Mouse (Mus musculus) myocyte (in vitro differentiated cells): ENCODE results near the gene Fam163a.

Experiments used
- E2F4 ChIP-seq: IDR thresholded peaks from one replicate; pipeline ENCODE4 v1.6.1; 2011; ENCODE audit warnings: mild to moderate bottlenecking, control low read depth, moderate library complexity; ENCODE audit not compliant: insufficient read depth
- MAX ChIP-seq: IDR thresholded peaks from one replicate; pipeline ENCODE4 v1.6.1; 2011; ENCODE audit warnings: low read depth, mild to moderate bottlenecking, control low read depth
- MYOD1 ChIP-seq, 3 experiments: IDR thresholded peaks; one replicate each; pipeline ENCODE4 v1.6.1; 2011; ENCODE audit warnings: control low read depth in 2 of 3, low read depth in 2 of 3, mild to moderate bottlenecking in 2 of 3, moderate library complexity in 1 of 3; ENCODE audit not compliant: insufficient read length in 2 of 3, control insufficient read depth in 1 of 3
- MYOG ChIP-seq, 3 experiments: IDR thresholded peaks; one replicate each; pipeline ENCODE4 v1.6.1; 2011; ENCODE audit warnings: control low read depth in 2 of 3, low read depth in 2 of 3, mild to moderate bottlenecking in 2 of 3; ENCODE audit not compliant: insufficient read length in 2 of 3, control insufficient read depth in 1 of 3, insufficient read depth in 1 of 3
- POLR2A ChIP-seq: IDR thresholded peaks from one replicate; pipeline ENCODE4 v1.6.1; 2011; ENCODE audit warnings: low read depth, mild to moderate bottlenecking, control low read depth, moderate library complexity; ENCODE audit not compliant: insufficient read length
- USF1 ChIP-seq: IDR thresholded peaks from one replicate; pipeline ENCODE4 v1.6.1; 2011; ENCODE audit warnings: low read depth, mild to moderate bottlenecking, control low read depth, moderate library complexity

- TF ChIP-seq POLR2A (no peak), E2F4 (no peak), USF1 (no peak), MAX (no peak), MYOD1 (IDR thresholded peaks at IDR 0.05; ENCODE audit: control insufficient read depth in 1 of 3, insufficient read length in 2 of 3, low read depth in 2 of 3) (no peak), MYOG (IDR thresholded peaks at IDR 0.05; ENCODE audit: control insufficient read depth in 1 of 3, insufficient read depth in 1 of 3, insufficient read length in 2 of 3, low read depth in 2 of 3) (no peak)
Observed at GRCm38 (mm10) chr1:156247893-156248292, 43.1 kb upstream of the Fam163a start.
